Mouse (Mus musculus) urinary bladder, adult 2 months (tissue): ENCODE measurements around the gene Got2. TPM values are rescaled to one million over a fixed set of nuclear protein-coding genes. Genes with fewer than 3 reads are reported as not detected.

Experiments used
- DNase-seq: peaks from one replicate; pipeline ENCODE4 v3.0.0; 2022; ENCODE audit warnings: low spot score
- polyA plus RNA-seq: library from polyadenylated mRNA; depleted of rRNA; stranded (reverse); fragments of >200 nt; gene quantifications from 2 replicates; pipeline ENCODE4 v1.2.3, GENCODE M21; 2012; rRNA removed

Gene Got2
- polyA plus RNA-seq, result 99.3 and 124 TPM in 2 replicates

- peak; percentile 81 for DNase-seq
Observed at GRCm38 (mm10) chr8:95888285-95889136, at the start of gene Got2. Got2 (minus strand) TSS chr8:95888547.

- no peak for DNase-seq
Observed at GRCm38 (mm10) chr8:95932841-95933240, 44.5 kb upstream of the Got2 start.

- no peak for DNase-seq
Observed at GRCm38 (mm10) chr8:95929821-95930220, 41.5 kb upstream of the Got2 start.

GRCm38 (mm10) chr8:95916106-95916505 lies 27.8 kb upstream of the Got2 start:
- no peak for DNase-seq

GRCm38 (mm10) chr8:95914905-95915643 lies 26.7 kb upstream of the Got2 start:
- peak; percentile 57 for DNase-seq

- no peak for DNase-seq
Observed at GRCm38 (mm10) chr8:95911240-95911639, 22.9 kb upstream of the Got2 start.

GRCm38 (mm10) chr8:95907885-95908284 lies 19.5 kb upstream of the Got2 start:
- no peak for DNase-seq

GRCm38 (mm10) chr8:95906738-95907137 lies 18.4 kb upstream of the Got2 start:
- no peak for DNase-seq

GRCm38 (mm10) chr8:95901864-95902263 lies 13.5 kb upstream of the Got2 start:
- DNase-seq, result no peak

- DNase-seq, result no peak
Observed at GRCm38 (mm10) chr8:95893701-95894100, 5.4 kb upstream of the Got2 start.

- peak; percentile 70 for DNase-seq
Observed at GRCm38 (mm10) chr8:95887578-95888284, 616 bp downstream of the Got2 start.

GRCm38 (mm10) chr8:95886647-95887577 lies 1.4 kb downstream of the Got2 start:
- no peak for DNase-seq

- no peak for DNase-seq
Observed at GRCm38 (mm10) chr8:95885966-95886365, 2.4 kb downstream of the Got2 start.

- DNase-seq, result no peak
Observed at GRCm38 (mm10) chr8:95885271-95885841, 3.0 kb downstream of the Got2 start.

- DNase-seq, result no peak
Observed at GRCm38 (mm10) chr8:95884491-95884890, 3.9 kb downstream of the Got2 start.

- no peak for DNase-seq
Observed at GRCm38 (mm10) chr8:95882191-95882590, 6.2 kb downstream of the Got2 start.

GRCm38 (mm10) chr8:95881576-95881975 lies 6.8 kb downstream of the Got2 start:
- no peak for DNase-seq

- no peak for DNase-seq
Observed at GRCm38 (mm10) chr8:95879823-95880222, 8.5 kb downstream of the Got2 start.

GRCm38 (mm10) chr8:95878176-95878962 lies 10.0 kb downstream of the Got2 start:
- DNase-seq, result no peak

GRCm38 (mm10) chr8:95875270-95875669 lies 13.1 kb downstream of the Got2 start:
- DNase-seq, result no peak
